Mouse (Mus musculus) kidney, adult 8-10 months (tissue): ENCODE measurements around the gene Elovl2.
"Not testable (repeated sequence)": the region's sequence is repeated elsewhere in the genome, so short reads cannot be mapped to it uniquely, and the experiment has no call there.

Experiments used
- DNase-seq, 2 experiments: peaks; one replicate each; pipeline ENCODE4 v3.0.0; 2022

Elovl2 gene

DNA sequence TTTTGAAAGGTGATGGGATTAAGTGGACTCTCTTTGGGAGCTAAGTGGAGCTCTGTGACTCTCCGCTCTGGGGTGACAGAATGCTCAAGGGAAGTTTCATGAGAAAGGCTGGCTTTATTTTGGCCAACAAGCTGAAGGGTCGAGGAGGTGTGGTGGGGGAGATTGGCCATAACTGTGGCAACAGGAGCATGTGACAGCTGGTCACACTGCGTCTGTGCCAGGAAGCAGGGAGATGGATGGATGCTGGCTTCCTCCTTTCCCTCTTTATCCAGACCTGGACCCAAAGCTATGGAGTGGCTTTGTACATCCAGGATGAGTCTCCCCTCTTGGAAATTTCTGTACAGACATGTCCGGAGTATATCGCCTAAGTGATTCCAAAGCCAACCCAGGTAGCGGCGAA is 13.0 kb upstream of the Elovl2 start:
- no peak for DNase-seq

DNA sequence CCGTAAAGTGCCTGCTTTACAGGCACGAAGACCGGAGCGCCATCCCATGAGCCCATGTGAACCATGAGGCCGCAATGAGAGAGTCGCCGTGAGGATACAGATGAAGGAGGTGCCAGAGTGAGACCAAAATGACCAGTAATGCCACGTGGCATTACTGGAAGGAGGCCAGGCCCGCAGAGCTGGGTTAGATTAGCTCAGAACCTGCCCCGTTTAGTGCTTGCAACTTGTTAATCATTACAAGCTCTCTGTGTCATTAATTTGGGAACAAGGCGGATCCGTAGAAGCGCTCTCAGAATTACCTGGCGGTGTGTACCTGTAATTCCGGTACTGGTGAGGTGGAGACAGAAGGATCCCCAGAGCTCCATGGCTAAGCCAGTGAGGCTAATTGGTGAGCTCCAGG is 12.0 kb upstream of the Elovl2 start:
- peak; percentile 85 to 87 for DNase-seq

DNA sequence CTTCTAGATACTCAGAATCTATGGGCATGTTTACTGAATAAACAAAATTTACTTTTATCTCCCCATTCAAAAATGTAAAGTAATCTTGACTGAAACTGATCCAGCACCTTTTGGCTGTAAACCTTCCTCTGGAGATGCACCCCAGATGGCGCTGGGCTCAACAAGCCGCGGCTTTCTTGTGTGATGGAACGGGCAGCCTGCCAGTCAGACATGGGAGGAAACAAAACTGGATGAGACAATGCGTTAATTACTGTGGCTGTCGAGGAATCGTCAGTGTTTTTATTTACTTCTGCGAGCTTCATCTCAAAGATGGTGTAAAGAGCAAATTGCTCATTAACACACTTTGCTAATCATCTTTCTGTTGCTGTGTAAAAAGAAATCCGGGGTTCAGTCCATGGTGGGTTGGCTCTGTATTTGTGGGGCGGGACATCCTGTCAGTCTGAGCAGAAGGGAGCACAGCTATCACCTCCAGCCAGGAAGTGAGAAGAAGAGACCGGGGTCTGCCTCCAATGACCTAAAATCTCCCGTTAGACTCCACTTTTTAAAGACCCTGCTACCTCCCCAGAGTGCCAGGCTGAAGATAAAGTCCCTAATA is 11.3 kb upstream of the Elovl2 start:
- DNase-seq = no peak

DNA sequence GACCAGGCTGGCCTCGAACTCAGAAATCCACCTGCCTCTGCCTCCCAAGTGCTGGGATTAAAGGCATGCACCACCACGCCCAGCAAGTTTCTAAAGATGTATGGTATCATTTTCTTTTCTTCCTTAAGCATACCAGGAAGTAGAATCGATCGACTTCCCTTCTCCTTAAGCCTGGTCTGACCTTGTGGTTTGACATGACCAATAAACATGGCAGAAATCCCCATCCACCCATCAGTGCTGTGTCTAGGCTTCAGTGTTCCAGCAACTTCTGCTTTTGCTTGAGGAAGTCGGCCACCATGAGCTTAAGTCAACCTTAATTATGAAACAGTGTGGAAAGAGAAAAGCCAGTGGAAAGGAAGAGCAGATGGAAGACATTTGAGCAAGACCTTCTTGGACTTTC is 10.1 kb upstream of the Elovl2 start:
- no peak for DNase-seq

DNA sequence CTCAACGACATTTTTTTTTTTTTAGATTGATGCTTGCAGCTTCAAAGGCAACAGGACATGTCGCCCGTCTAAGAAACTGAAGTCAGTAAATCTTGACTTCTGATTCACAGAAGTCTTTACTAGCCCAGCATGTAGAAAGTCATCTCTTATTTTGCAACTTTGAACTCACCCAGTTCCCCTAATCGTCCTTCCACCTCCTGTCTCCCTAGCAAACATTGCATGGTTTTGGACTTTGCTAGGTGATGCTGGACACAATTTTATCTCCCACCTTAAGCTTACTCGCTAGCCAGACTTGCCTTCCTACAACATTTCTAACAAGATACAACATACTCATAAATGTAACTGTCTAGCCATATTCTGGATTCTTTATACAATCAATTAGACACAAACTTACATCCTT is 7.9 kb upstream of the Elovl2 start:
- no peak for DNase-seq

DNA sequence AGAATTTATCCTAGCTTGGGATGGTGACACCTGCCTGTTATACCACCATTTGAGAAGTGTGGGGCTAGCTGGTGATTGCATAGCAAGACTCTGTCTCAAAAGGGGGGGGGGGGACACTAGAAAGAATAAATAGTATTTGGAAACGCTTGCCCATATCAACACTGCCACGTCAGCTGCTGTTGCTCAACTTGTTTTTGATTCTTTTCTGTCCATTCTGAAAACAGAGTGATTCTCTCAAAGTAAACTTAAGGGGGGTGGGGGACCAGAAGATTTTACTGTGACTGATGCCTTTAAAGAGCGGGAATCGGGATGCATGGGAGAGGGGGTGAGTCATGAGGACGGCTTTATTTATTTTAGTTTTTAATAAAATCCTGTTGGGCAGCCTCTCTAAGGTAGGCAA is 6.3 kb upstream of the Elovl2 start:
- DNase-seq = no peak

DNA sequence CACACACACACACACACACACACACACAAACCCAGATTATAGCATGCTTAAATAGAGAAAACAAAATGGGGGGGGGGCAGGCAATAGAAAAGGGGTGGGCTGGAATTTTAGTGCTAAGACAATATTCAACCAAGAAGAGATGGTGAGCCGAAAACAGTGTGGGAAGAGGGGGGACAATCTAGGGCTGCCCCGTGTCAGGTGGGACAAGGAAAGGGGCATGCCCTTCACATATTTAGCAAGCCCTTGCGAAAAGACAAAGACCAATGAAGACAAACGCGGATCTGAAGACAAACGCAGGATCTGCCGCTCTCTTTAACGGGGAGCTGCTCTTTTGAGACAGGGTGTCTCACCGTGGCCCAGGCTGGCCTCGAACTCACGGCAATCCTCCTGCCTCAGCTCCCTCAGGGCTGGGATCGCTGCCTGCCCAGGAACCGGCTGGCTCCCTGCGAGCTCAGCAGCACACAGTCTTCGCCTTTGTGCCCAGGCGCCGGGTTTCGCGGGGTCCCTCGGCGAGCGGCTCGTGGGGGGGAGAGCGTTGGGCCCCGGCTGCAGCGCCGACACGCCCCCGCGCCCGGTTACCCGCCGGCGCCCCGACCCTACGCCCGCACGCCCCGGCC is 410 bp downstream of the Elovl2 start:
- peak in 1 of 2 experiments; percentile 15 for DNase-seq

DNA sequence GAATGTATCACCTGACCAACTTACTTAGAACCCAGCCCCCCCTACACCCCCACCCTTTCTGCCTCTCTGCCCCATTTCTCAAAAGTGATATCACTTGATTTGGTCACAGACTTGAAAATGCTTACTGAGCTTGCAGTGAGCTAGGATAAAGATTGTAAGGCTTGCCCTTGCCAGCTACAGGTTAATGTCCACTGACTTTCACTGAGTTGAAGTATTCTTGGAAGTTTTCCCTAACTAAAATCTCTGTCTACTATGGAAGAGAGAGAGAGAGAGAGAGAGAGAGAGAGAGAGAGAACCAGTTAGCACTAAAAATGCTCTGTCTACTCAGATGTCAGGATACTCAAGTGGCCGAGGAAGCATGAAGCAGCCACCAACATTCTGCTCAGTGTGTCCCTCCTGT is 1.1 kb downstream of the Elovl2 start:
- no peak for DNase-seq

DNA sequence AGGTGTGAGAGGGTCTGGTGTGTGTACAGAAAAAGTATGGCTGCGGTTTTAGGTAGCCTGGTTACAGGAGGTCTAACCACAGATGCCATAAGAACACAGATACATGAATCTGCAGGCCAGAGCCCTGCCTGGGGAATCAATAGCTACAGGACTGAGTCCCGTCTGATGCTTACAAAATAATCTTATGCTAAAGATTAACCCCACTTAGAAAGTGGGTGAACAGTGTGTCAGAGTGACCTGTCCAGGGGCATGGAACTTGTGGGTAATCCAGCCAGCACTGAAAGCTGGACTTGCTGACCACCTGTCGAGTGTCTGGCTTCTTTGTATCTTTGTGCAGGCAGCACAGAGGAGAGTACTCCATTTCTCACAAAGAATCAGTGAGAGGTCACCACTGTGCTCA is 4.0 kb downstream of the Elovl2 start:
- DNase-seq = peak in 1 of 2 experiments; percentile 44

DNA sequence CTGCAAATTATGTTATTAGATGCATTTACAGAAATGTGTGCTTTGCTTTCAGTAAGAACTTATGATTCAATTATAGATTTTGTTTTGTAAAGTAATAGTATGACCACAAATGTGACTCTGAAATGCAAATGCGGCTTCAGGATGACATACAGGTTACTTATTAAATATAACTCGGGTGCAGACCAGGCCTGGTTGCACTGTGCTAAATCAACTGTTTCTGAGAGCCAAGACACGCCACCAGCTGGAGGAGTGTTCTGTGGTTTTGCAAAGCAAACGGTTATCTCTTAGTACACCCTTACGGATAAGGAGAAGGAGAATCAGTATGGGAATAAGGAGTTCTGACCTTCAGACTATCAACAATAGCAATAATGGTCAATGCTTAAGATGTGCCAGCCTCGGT is 4.5 kb downstream of the Elovl2 start:
- DNase-seq = no peak

DNA sequence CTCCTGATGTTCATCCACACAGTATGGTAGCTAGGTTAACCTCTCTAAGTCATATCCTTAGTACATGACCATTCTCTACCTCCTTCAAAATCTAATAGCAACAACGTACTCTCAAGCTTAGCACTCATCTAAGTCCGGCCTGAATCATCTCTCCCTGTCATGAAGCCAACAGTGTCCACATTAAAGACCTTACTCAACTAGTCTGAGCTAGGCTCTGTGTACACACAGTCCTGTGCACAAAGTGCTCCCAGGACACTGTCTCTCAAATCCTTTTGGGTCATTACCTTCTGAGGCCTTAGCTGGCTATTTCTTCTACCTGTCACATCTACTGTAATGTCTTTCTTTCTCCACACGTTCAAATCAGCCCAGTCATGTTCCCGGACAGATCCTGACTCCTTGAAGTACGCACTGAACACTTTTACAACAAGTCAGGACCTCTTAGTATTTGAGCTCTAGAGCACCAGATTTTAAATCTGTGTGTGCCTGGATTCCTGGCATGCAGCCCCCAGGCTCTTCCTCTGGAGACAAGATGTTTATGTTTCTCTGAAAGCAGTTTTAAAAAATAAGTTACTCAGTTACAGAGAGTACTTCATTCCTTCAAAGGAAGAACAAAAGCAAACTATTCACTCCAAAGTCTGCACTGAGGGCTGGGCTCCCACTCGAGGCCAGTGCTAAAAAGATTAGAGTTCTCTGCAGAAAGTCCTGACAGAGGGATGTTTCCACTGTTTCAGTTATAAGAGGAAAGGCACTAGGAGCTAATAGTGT is 7.5 kb downstream of the Elovl2 start:
- peak; percentile 32 to 52 for DNase-seq

DNA sequence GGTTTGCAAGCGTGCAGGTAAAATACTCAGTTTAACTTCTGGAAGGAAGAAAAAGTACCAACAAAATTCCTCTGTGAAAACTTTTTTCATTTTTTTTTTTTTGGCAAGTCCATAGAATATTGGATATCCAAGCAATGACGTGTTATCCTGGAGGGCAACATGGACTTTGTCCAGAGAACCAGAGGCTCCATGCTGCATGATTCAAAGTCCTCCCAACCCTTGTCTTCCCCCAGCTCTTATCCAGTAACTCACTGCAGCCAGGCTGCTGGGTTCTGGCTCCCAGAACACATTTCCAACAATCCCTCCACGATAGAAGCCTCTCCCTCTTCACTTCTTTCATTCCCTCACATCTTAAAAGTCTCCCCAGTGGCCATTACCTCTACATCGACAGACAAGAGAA is 8.9 kb downstream of the Elovl2 start:
- DNase-seq = peak; percentile 20 to 49

DNA sequence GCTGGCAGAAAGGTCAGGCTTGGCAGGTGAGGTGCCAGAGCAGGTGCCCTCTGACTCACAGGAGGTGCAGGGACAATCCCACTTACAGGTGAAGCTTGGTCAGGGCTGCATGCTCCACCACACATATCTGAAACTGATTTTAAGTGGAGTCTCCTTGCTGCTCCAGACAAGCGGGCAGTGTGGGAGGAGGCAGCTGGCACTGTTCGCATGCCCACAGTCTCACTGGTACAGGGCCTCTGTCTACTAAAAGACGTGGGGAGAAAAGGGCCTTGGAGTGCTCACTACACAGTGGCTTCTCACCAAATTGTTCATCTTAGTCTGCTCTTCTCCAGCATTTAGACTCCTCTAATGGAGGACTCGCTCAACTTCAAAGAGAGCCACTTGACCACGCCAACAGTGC is 14.0 kb downstream of the Elovl2 start:
- no peak for DNase-seq

DNA sequence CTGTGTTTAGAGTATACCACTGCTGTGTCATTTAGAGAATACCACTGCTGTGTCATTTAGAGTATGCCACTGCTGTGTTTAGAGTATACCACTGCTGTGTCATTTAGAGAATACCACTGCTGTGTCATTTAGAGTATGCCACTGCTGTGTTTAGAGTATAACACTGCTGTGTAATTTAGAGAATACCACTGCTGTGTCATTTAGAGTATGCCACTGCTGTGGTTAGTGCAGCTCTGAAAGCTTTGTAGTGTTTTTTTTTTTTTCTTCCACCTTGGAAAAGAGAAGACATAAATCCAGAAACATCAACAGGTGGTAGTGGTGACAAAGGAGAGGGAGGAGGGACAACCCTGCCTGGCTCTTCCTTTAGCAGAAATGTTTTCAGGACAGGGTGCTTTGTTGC is 14.6 kb downstream of the Elovl2 start:
- not testable (repeated sequence) for DNase-seq

DNA sequence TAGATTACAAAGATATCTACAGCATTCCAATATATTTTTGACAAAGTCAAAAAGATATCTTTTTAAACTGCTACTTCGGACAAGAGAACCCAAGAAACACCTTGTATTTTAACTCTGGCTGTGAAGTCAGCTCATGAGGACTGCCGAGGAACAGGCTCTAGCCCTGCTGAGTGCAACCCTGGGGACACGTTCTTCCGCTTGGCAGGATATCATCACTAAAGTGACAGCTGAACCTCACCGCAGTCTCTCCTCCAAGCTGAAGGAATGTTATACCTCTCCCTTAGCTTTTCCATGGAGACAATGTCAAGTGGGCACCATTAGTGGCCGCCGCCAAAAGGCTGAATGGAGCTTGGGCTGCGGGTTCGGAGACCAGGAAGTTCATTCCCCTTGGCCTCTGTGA is 16.5 kb downstream of the Elovl2 start:
- DNase-seq = no peak

DNA sequence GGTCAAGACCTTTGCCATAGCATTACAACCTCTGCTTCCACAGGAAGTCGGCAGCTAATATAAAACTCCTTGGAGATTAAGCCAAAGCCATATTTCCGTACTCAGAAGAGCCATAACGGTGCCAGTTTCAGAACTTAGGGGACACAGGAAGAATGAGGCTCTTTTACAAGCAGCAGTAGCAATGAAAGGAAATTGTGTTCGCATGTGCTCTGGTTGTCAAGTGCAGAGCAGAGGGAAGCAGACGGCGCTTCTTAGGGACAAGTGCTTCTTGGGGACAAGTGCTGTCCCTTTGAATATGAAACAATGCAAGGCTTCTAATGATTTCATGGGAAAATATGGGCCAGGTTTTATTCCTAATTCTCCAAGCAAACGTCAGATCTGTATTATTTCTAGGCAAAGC is 16.9 kb downstream of the Elovl2 start:
- no peak for DNase-seq

DNA sequence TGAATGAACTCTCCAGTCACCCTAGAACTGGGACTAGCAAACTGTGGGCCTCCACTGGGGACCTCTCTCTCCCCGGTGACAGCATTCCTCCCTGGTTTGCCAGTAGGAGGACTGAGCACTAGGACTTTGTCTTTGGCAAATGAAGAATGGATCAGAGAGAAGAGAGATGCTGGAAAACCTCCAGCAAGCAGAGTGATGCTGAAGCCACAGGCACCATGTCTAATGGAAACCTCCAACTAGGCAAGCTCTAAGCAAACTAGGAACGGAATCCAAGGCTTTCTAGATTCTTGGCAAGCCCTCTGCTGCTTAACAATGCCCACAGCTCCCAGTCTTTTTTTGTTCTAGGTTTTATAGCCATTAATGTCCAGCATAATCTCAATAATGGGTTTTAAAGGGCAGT is 19.3 kb downstream of the Elovl2 start:
- DNase-seq = no peak

DNA sequence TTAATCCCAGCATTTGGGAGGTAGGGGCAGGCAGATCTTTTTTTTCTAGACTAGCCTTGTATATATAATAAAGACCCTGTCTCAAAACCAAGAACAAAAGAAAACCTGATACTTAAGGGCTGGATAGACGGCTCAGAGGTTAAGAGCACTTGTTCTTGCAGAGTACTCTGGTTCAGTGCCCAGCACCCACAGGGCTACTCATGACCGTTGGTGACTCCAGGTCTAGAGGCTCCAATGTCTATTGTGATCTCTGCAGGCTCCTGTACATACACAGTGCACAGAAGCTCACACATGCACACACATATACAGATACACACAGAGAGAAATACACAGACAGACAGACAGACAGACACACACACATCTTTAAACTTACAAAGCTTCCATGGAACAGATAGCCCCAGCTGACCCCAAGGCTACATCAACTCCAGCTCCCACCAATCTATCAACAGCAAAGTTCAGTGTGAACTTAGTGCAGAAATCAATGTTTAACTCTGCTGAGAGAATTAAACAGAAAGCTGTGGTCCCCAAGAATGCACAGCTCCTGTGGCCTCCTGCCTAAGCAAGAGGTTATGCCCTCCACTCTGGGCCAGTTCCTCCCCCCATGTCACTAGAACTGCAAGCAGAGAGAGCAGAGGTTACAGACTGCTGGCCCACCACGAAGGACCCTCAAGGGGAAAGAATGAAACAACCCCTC is 24.4 kb downstream of the Elovl2 start:
- DNase-seq = no peak

DNA sequence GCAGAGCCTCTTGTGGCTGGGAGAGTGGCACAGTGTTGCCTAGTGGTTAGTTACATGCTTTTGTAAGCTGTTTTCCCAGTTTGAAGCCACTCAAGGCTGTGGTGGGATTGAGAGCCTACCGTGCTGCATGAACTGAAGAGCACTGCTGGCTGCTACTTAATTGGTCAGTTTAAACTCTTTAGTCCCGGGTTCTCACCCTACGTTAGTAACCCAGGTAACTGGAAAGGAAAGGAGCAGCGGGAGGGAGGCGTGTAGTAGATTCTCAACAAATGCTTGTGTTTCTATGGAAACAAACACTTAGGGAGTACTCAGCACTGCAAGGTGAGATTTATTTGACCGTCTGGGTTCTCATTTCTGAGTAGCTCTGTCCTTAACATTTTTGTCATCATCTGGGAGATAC is 32.3 kb downstream of the Elovl2 start:
- no peak for DNase-seq

DNA sequence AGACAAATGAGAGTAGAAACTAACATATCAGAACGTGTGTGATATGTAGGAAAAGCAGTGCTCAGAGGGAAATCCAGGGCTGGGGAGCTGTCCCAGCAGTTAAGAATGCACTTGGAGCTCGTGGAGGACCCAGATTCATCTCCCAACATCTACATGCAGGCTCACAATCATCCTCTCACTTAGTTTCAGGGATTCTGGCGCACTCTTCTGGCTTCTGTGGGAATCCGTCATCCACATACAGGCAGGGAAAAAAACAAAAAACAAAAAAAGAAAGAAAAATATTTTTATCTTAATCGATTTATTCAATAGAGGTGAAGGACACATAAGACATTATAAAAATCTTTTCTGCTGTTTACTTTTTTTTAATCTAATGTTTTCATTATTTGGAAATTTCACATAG is 61.8 kb downstream of the Elovl2 start:
- no peak for DNase-seq

DNA sequence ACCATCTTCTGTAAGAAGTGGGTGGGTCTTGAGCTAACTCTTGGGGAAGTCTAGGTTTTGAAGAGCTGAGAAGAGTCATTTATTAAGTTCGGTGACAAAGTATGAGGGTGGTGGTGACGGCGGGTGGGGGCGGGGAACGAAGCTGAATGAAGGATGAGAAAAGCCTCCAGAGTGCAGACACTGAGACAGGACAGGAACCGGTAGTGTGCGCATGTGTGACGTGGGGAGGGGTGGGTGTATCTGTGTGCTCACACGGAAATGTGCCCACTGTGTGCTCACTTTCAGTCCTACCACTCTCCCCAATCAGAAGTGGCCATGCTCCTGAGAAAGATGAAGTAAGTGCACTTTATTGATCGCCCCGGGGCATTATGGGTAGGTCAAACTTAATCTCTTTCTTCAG is 67.1 kb downstream of the Elovl2 start:
- no peak for DNase-seq

DNA sequence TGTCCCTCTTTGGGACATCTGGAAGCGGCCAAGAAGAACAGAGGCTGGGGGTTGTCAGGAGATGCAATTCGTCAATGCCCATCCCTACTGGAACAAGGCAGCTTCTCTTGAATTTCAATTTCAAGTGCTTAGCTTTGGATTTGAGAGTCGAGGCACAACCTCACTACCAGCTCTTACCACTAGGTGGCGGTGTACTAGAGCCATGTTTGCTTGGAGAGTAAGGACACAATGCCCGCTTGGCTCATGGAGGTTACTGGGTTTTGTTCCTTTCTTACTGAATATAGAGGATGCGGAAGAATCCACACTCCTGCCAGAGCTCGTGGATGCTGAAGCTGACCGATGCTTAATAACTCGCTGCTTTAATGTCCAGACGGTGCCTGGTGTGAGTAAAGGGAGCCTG is 73.9 kb downstream of the Elovl2 start:
- peak; percentile 42 to 74 for DNase-seq

DNA sequence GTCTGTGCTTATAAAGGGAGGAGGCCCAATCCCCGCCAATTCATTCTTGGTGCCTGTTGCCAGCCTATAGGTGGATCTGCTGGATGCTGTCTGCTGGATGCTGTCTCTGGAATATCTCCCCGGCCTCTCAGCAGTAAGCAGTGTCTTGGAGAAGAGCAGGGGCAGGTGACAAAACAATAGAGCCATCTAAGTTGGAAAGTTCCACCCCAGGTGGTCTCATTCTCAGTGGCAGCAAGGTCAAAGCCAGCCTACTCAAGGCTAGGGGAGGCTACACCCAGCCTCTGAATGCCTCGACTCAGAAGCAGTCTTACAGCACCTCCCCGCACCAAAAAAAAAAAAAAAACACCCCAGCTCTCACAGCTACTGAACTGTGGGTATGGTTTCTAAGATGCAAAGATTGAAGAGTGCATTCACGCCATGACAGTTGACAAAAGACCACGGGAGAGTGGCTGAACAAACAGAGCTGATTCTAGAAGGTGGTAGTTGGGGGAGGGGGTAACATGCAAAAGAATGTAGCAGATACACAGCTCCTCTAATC is 74.7 kb downstream of the Elovl2 start:
- no peak for DNase-seq

DNA sequence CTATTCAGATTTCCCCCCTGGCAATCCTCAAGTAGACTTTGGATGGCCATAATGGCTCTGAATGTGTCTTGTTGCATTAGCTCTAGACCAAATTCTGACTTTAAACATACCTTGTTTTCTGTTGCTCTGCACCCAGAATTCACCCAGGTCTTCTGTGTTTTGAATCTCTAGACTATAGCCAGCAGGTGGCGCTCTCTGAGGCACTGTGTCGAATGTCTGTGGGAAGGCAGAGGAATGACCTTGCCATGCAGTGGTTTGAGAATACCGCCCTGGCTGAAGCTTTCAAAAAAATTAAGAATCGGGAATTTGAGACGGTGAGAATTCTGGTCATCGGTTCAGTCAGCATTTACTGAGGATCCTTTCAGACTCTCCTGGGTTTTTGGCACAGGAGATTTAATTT is 85.3 kb downstream of the Elovl2 start:
- peak; percentile 40 to 76 for DNase-seq
